Mouse (Mus musculus): ENCODE data around the gene Gm20489. TPM values are rescaled to one million over a fixed set of nuclear protein-coding genes. Genes with fewer than 3 reads are reported as not detected.

The Gm20489 gene
- polyA plus RNA-seq, 1 experiment from 2014 or later: not detected

GRCm38 (mm10) chrX:101254740-101255139 is 14.1 kb downstream of the Gm20489 start:
- Histone ChIP-seq H3K4me3 (peak overlapping the region; percentile 51), H3K36me3 (peaks cover 6% of the 10 kb centered on the region; the same call in 1 of the 2 replicates)
- ATAC-seq (ENCODE audit: low FRiP score): 0 out of 2 replicates have a peak, but pooled peaks have one; percentile 26

GRCm38 (mm10) chrX:101253952-101254729 is 14.7 kb downstream of the Gm20489 start, which contains the start of gene Foxo4:
Gene Foxo4, plus strand, starts transcription at chrX:101254528.
- WGBS: 26% methylated on average over 45 of the region's 47 CpGs
- Histone ChIP-seq H3K4me1 (no peaks in the 10 kb centered on the region), H3K9me3 (replicated peaks) (no peaks in the 10 kb centered on the region), H3K27ac (no peak within 1 kb of the TSS), H3K4me2 (replicated peaks) (peak within 1 kb of the TSS; percentile 61), H3K36me3 (peaks cover 6% of the 10 kb centered on the region; the same call in 1 of the 2 replicates), H3K27me3 (peaks cover 3% of the 10 kb centered on the region), H3K9ac (peak within 1 kb of the TSS; percentile 53), H3K4me3 (peak within 1 kb of the TSS; percentile 51)
- peak; percentile 93 for ATAC-seq (ENCODE audit: low FRiP score)

More at GRCm38 (mm10) chrX:101254740-101255139, 14.1 kb downstream of the Gm20489 start:
- H3K9me3 ChIP-seq (replicated peaks): no peaks in the 10 kb centered on the region
- H3K27me3 ChIP-seq: peaks cover 3% of the 10 kb centered on the region
- 17% methylated on average over 26 of the region's 26 CpGs for WGBS
- no peaks in the 10 kb centered on the region for H3K4me1 ChIP-seq
- H3K27ac ChIP-seq: no peak overlapping the region
- H3K9ac ChIP-seq: peak overlapping the region; percentile 53
- peak overlapping the region; percentile 61 for H3K4me2 ChIP-seq (replicated peaks)

- Histone ChIP-seq H3K27ac (no peak overlapping the region), H3K4me3 (no peak overlapping the region), H3K36me3 (no peaks in the 10 kb centered on the region), H3K9me3 (replicated peaks) (no peaks in the 10 kb centered on the region), H3K4me1 (no peaks in the 10 kb centered on the region), H3K9ac (no peak overlapping the region), H3K4me2 (replicated peaks) (no peak overlapping the region), H3K27me3 (no peaks in the 10 kb centered on the region)
- ATAC-seq (ENCODE audit: low FRiP score): no peak
- WGBS: 38% methylated on average over 1 of the region's 1 CpGs
Measured at GRCm38 (mm10) chrX:101245011-101245410, 23.8 kb downstream of the Gm20489 start.

GRCm38 (mm10) chrX:101222796-101223162 is 46.0 kb downstream of the Gm20489 start:
- no peak overlapping the region for H3K9ac ChIP-seq
- peak overlapping the region; percentile 35; the same call in 1 of the 2 replicates for H3K27ac ChIP-seq
- 35% methylated on average over 7 of the region's 7 CpGs for WGBS
- no peaks in the 10 kb centered on the region for H3K9me3 ChIP-seq (replicated peaks)
- ATAC-seq (ENCODE audit: low FRiP score): no peak
- peak overlapping the region; percentile 54 for H3K4me3 ChIP-seq
- H3K36me3 ChIP-seq: no peaks in the 10 kb centered on the region
- H3K4me1 ChIP-seq: no peaks in the 10 kb centered on the region; the same call in 1 of the 2 replicates
- H3K27me3 ChIP-seq: peaks cover 14% of the 10 kb centered on the region
- peak overlapping the region; percentile 51 for H3K4me2 ChIP-seq (replicated peaks)

GRCm38 (mm10) chrX:101221834-101222795 is 46.7 kb downstream of the Gm20489 start, which contains the start of gene Snx12:
Gene Snx12, minus strand, starts transcription at chrX:101222563.
- no peaks in the 10 kb centered on the region for H3K36me3 ChIP-seq
- H3K4me2 ChIP-seq (replicated peaks): peak within 1 kb of the TSS; percentile 56
- peaks cover 14% of the 10 kb centered on the region for H3K27me3 ChIP-seq
- peak within 1 kb of the TSS; percentile 63 for H3K9ac ChIP-seq
- H3K4me3 ChIP-seq: peak within 1 kb of the TSS; percentile 54
- 17% methylated on average over 55 of the region's 55 CpGs for WGBS
- peak; percentile 98 for ATAC-seq (ENCODE audit: low FRiP score)
- H3K4me1 ChIP-seq: no peaks in the 10 kb centered on the region; the same call in 1 of the 2 replicates
- no peaks in the 10 kb centered on the region for H3K9me3 ChIP-seq (replicated peaks)
- H3K27ac ChIP-seq: peak within 1 kb of the TSS; percentile 78

Other genes starting within 250 kb of the Gm20489 start
- gene Tex11, start 209.4 kb downstream of the Gm20489 start, polyA plus RNA-seq (2016; fragmentation: Nextera tagmentation; extraction: Ambion mirVana): 0.12 and 0.21 TPM in 2 replicates
- 0.71 and 0.82 TPM in 2 replicates for gene Slc7a3, start 183.0 kb downstream of the Gm20489 start, polyA plus RNA-seq (2016; fragmentation: Nextera tagmentation; extraction: Ambion mirVana)
- gene Snx12, start 46.5 kb downstream of the Gm20489 start, polyA plus RNA-seq (2016; fragmentation: Nextera tagmentation; extraction: Ambion mirVana): 53.3 and 57.5 TPM in 2 replicates
- gene Foxo4, start 14.5 kb downstream of the Gm20489 start, polyA plus RNA-seq (2016; fragmentation: Nextera tagmentation; extraction: Ambion mirVana): 1.8 and 2.4 TPM in 2 replicates
- not detected in 2 replicates for gene Gm614, start 5.0 kb downstream of the Gm20489 start, polyA plus RNA-seq (2016; fragmentation: Nextera tagmentation; extraction: Ambion mirVana)
- 3.5 and 4.0 TPM in 2 replicates for gene Il2rg, start 768 bp downstream of the Gm20489 start, polyA plus RNA-seq (2016; fragmentation: Nextera tagmentation; extraction: Ambion mirVana)
- gene Med12, start 5.0 kb upstream of the Gm20489 start, polyA plus RNA-seq (2016; fragmentation: Nextera tagmentation; extraction: Ambion mirVana): 38.9 and 39.2 TPM in 2 replicates
- 37.0 and 44.6 TPM in 2 replicates for gene Nlgn3, start 30.1 kb upstream of the Gm20489 start, polyA plus RNA-seq (2016; fragmentation: Nextera tagmentation; extraction: Ambion mirVana)
- 0.22 and 0.60 TPM in 2 replicates for gene Gjb1, start 107.4 kb upstream of the Gm20489 start, polyA plus RNA-seq (2016; fragmentation: Nextera tagmentation; extraction: Ambion mirVana)
- gene Zmym3, start 151.8 kb upstream of the Gm20489 start, polyA plus RNA-seq (2016; fragmentation: Nextera tagmentation; extraction: Ambion mirVana): 43.5 and 52.6 TPM in 2 replicates
- gene Nono, start 160.3 kb upstream of the Gm20489 start, polyA plus RNA-seq (2016; fragmentation: Nextera tagmentation; extraction: Ambion mirVana): 502 and 525 TPM in 2 replicates
- gene Itgb1bp2, start 180.1 kb upstream of the Gm20489 start, polyA plus RNA-seq (2016; fragmentation: Nextera tagmentation; extraction: Ambion mirVana): 3.7 and 7.5 TPM in 2 replicates

All from hindbrain, embryonic 12.5 days (tissue).